Mouse (Mus musculus) 416B (cell line): ENCODE measurements at regions not wholly inside any gene's neighbourhood (a gene's known extent, or its start where the extent isn't known, plus 50 kb on each side); places are given as distances from the start of the nearest gene placed in this dataset.

Experiments used
- DNase-seq: peaks from one replicate; pipeline ENCODE4 v3.0.0; 2011; ENCODE audit warnings: low read depth

DNA sequence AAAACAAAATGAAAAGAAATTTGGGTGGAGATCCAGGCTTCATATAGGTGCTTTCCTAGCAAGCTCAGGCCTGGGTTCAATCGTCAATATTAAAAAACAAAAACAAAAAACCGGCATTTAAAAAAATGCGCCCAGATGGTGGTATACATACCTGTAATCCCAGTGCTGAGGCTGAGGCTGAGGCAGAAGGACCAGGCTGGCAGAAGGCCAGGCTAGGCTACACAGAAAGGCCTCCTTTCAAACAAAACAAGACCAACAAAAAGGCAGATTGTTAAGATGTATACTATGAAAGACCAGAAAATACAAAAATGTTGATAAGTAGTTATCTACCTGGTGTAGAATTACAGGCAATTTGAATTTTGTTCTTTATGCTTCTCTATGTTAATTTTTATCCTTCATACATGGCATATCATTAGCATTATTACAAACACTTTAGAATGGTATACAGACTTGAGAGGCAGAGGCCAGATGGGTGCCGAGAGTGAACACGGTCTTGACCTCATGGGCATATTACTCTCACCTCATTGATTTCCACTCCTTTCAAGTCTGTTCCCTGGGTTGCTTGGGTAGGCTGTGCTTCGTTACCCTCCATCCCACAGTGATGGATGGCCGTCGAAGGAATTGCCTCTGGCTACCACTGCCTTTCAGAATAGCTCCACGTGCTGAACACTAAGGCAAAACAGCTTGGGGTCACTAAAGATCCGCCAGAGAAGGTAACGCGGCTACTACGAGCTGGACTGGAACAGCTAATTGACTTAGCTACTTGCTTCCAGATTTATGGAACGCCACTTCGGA, 339.6 kb upstream of the Gm6657 start:
- no peak for DNase-seq

DNA sequence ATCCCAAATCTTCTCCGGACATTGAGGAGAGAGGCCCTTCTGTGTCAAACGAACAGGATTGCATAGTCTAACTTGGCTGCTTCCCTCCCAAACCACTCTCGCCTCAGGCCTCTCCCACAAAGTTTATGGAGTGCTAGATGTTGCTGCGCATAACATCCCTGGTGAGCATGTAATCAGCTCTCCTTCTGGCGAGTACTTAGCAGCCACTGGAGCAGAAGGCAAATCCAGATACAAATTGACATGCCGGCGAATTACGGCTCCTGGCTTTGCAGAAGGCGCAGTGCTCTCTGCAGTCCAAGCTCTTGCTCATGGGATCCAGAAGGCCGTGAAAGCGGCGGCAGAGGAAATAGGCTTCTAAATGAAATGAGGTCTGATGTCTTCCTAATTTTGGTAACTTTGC, 338.2 kb upstream of the Gm6657 start:
- no peak for DNase-seq

DNA sequence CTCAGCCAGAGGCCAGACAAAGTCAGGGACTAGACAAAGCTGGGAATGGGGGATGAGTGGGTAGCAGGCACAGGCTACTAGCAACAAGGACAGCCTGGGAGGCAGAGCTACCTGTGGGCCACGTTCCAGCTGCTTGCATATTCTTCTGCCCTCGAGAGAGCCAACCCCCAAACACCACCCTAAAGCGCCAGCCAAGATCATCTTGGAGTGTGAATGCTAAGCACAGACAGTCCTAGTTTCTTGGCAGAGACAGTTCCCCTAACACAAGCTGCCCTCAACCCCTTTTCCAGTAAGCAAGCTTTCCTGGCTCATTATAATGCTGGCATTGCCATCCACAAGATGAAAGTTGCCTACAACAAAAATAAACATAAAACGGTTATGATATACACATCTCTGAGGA, 336.8 kb upstream of the Gm6657 start:
- DNase-seq = no peak

DNA sequence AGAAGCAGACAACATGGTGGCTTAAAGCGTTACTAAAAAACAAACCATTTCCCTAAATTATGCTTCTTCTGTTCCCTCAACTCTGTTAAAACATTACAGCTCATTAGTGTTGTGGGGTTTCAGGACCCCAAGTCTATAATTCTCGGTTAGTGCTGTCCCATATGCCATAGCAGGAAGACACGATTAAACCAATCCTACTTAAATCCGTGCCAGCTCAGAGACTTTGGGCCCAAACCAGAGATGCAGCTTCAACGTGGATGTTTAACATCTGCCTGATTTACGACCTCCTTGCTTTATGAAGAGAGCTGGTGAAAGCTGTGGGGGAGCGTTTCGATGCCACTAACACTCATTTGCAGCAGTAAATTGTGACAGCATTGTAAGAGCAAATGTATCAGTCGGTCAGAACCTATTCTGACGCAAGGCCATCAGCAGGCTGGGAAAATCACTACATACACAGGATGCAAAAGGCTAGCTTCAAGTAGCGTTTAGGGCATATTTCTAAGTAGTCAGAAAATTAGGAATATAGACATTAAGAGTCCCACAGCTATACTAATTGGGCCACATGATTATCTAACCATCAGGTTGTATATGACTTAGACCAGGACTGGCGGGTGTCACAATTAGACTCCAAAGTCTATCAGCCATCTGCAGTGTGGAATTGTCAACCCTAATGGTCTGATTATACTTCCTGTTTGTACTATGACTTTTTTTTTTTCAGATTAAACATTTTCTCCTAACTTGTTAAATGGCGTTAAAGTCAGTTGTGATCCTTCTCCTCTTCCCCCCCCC, 333.1 kb upstream of the Gm6657 start:
- no peak for DNase-seq

DNA sequence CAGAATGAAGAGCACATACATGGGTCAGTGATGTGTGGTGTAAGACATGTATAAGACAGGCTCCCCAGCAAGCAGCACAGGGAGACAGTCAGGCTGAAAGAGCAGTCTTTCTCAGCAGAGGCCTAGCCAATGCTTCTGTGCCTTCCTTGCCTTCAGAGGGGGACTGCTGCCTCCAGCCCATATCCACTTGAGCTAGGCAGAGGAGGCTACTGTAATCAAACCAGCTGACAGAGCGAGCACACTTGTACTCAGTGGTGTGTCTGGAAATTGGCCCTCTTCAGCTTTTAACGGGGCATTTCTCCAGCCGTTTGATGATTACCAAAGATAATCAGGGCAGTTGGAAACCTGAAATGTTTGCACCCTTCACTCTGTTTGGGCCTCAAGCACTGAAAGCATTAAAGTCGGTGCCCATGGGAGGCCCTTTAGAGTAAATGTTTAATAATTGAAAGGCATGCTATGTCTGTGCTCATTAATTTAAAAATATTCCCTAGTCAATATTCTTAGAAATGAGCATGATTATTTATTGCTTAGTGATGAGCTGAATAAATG, 326.0 kb upstream of the Gm6657 start:
- no peak for DNase-seq

DNA sequence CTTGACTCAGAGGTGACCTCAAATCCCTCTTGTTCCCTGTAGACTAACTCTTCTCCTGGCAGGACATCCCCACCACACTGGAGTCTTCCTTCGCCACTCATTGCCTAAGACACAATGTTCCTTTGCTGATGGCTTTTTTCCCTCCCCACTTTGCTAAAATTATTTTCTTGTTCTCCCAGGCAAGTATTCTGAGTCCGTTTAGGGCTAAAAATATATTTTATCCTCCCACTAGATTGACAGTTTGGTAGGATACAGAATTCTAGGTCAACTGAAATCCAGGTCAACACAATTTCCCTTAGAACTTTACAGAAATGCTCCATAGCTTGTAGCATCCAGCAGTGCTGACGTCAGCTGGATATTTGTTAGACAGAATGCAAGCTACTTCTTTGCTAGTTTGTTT, 324.7 kb upstream of the Gm6657 start:
- DNase-seq = no peak

DNA sequence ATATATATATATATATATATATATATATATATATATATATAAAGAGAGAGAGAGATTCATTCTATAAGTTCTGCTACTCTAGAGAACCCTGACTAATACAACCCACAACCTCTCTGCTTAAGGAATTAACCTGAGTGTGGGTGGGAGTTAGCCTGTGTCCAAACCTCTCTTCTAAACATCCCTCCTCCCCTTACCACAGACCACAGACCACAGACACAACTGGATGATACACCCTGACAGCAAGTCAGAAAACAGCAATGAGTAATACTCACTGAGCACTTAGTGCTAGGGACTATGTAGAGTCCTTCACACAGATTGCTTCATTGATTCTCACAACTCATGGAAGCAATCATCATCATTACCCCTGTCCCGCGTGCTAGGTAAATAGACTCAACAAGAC, 306.7 kb upstream of the Gm6657 start:
- peak; percentile 71 for DNase-seq

DNA sequence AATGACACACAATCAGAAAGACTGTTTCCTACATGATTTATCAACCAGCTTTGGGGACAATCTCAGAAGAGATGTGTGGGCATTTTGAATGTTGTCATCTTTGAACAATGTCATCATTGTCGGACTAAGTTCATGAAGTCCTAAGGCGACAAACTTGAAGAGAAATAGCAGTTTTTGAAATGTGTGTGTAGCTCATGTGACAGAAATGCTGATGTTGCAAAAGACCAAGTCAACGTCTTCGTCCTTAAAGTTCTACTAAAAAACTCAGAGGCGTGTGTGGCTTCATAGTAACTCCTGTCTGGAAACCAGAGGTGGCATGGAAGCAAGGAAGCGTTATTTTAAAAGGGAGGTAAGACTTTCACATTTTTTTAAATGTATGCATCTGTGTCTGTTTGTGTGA, 302.6 kb upstream of the Gm6657 start:
- DNase-seq = no peak

DNA sequence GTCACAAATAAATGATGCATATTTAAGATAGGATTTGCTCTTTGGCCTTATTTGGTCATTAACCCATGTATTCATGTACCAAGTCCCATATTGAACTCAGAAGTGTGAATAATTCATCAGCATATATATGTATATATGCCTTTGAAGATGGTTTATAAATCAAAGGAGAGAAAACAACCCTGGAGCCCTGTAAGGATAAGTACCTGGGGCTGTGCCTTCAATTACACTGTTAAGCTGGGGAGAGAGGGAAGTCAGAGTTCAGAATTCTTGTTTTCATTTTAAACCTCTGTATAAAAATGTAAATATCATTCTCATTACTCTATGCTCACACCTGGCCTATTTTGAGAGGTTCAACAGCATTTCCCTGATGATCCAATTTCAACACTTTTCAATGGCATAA, 299.8 kb upstream of the Gm6657 start:
- DNase-seq = no peak

DNA sequence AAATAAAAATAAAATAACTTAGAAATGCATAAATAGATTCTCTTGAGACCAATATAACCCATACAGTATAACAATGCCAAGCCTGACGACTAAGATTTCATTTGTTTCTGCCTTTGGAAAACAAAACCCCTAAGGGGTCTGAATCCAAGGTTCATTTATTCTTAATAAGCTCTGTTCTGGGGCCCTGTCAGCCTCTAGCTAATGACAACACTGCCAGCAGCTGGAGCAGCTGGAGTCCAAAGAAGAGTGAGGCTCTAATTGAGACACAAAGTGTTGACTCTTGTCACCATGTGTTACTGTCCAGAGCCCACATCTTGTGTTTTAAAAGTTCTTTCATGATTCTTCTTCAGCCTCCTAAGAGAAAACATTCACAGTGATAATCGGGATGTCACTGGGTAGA, 298.5 kb upstream of the Gm6657 start:
- DNase-seq = no peak

DNA sequence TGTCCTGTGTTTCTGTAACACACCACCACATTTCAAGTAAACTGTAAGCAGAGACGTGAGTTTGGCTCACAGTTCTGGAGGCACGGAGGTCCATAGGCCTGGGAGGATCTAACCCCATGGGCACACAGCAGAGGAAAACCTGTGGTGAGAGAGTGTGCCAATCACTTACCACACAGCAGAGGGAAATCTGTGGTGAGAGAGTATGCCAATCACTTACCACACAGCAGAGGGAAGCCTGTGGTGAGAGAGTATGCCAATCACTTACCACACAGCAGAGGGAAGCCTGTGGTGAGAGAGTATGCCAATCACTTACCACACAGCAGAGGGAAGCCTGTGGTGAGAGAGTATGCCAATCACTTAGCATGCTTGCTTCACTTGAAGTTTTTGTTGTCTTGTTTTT, 295.1 kb upstream of the Gm6657 start:
- peak; percentile 64 for DNase-seq

DNA sequence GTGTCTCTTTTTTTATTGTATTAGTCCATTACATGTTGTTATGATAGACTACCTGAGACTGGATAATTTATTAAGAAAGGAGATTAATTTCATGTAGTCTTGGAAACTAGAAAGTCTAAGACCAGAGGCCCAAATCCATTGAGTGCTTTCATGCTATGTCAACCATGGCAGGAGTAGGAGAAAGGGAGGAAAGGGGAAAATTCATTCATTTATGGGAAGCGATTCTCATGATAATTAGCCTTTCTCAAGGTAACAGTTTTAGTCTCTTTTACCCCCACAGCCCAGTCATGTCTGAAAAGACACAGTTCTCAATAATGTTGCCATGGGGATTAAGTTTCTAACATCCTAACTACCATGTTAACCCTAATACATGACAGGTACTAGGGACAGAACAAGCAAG, 292.8 kb upstream of the Gm6657 start:
- no peak for DNase-seq

DNA sequence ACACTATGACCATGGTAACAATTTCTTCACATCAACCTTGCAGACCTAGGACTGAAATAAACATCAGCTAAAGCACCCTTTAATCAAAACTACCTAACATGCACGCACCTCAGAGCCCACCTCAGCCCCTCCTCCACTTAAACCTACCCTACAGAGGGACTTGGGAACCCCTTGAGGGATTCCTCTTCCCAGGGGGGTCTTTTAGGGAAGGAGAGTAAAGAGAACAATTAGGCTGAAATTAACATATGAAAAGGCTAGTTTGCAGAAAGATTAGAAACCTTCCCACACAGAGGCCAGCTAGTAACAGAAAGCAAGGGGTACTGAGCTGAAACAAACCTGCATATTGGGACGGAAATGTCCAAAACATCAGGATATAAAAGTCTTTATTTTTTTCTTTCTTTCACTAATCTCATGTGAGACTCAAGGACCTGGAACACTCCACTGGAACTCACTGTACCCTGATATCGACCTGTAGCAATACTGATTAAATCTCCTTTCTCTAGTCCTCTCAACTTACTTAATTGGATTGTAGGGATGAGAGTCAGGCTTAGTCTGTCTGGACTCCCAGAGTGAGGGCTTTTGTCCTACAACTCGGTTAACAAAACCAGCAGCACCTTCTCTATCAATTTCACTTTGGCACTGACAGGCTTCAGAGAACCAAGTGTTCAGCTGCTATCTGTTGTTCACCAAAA, 281.0 kb upstream of the Gm6657 start:
- DNase-seq = no peak

DNA sequence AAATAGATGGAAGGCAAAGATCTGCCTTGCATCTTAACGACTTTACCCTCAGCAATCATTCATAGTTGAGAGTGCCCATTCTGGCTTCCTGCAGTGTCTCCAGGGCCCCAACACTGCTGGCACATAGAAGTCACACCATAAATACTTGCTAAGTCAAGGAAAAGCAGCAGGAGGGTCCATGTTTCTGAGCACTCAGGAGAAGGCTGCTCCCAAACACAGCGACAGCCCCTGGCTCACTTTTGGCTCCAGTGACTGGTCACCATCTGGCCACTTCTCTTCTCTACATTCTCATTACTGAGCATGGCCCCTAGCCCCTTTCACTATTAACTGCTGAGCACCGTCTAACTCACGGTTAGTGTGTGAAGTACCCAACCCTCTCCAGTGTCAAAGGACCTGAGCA, 265.3 kb upstream of the Gm6657 start:
- DNase-seq = no peak

DNA sequence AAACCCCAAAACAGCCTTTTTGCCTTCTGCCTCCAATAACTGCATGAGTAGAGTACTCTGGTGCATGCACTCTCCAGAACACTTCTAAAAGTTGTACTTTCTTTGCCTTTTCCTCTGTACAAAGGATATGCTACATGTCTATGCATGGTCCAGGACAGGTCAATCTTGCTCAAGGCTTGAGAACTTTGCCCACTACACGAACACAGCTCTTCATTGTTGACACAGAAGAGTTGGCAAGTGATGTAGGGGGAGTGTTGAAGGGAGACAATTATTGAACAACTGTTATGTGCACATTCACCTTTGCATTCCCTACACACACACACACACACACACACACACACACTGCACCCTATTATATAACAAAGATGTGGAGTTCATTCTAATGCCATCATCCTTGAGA, 264.5 kb upstream of the Gm6657 start:
- no peak for DNase-seq

DNA sequence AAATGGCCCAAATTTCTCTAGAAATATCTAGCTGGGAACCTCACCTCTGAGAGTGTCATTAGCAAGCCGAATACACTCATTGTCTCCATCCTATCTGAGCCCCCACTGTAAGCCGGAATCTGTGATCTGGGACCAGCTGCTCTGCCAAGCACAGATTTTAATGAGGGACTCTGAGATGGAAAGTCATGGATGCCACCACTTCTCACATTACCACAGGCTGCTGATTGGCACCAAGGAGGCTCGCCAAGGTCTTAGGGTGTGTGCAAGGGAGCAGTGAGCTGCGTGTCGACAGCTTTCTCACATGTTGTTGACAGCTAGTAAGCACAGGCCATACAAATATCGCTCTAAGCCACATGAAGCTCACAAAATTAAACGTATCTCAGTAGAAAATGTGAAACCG, 250.1 kb upstream of the Gm6657 start:
- DNase-seq = no peak

DNA sequence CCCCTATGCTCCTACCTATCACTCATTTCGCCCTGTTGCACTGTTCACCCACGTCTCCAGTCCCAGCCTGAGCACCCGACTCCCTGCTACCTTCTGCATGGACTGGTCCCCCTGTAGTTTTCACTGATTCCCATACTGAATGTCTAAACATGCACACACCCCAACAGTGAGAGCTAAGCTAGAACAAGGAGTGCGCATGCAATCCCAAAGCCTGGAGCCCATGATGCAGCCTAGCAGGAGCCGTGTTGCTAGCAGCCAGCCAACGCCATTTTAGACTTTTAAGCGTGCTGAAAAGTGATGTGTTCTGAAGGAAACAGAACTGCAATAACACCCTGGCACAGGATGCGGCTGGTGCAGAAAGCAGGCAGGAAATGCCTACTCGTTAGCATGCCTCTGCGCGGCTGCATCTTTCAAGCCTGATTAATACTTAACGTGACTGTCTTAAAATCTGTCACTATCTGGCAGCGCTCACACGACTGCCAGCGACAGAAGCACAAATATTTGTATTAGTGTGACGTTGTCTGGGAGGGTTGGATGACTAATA, 244.5 kb upstream of the Gm6657 start:
- no peak for DNase-seq

DNA sequence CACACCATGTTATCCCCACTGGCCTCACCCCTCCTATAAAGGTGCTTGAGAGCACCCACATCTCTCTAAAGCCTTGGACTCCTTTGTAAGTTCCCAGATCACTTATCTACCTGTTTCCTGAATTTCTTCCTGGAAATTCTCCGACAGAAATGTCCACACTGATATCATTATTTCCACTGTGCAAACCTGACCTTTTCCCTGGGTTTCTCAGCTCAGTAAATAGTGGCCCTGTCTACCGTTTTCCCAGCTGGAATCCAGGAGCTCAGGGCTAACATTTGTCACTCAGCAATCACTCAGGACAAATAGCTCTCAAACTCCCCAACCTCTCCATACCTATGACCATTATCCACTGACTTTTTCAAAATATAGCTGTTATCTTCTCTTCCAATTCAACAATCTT, 241.6 kb upstream of the Gm6657 start:
- DNase-seq = no peak

DNA sequence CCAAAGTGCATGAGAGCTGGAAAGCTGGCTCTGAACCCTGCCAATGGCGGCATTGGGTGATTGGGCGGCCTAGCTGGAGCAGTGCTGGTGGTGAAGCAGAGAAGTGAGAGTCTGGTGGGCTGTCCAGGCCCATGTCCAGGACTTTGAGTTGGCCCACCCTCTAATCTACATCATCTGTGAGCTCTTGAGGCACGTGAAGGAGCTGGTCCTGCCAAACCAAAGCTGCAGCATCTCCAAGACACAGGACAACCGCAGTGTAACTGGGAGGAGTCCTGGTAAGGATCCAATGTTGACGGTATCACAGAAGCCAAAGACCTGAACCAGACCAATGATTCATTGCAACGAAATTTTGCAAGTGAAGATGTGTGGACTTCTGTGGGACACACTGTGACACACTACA, 231.4 kb upstream of the Gm6657 start:
- no peak for DNase-seq

DNA sequence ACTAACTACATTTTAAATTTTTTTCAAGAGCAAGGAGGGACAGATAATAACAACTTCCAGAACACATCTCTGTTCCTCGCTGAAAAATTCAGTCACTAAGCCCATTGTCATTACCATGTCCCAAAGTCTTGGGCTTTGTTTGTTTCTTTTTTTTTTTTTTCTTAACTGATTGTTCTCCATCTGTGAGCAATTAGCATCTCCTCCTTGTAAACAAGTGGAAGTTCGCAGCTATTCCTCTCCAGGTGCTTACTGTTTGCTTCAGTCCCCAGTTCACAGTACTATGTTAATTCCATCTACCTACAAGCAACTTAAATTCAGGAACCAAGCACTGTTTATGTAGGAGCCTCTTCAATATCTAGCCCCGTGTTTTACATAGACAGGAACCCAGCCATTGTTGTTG, 225.5 kb upstream of the Gm6657 start:
- DNase-seq = no peak

DNA sequence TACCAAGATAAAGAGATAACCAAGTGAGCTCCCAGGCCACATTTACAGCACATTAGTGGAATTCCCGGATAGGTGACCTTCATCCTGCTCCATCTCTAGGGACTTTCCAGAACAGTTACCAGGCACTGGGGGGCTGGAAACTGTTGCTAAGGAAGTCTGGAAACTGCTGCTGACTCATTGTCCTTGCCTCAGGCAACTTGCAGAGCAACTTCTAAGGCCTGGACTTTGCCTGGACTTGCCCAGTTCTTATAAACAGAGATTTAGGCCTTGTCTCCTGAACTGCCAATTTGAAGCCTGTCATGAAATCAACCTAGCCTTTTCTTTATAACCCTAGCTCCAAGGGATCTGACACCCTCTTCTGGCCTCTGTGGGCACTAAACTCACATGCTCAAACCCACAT, 224.0 kb upstream of the Gm6657 start:
- peak; percentile 54 for DNase-seq

DNA sequence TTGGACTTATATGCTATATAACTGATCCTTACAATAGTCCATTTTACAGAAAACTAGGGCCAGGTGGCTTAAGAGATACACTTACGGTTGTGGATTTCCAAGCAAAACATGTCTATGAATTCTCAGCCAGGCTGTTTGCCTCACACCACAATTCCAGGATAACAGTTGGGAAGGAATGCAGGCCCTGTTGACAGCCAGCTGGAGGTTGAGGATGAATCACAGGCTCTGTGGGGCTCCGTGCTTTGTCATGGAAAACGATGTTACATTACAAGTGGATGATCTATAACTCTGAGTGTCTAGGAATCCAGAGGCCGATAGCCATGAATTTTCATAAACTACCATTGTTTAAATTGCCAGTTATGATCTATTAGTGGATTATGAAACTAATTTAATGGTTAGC, 221.9 kb upstream of the Gm6657 start:
- DNase-seq = no peak

DNA sequence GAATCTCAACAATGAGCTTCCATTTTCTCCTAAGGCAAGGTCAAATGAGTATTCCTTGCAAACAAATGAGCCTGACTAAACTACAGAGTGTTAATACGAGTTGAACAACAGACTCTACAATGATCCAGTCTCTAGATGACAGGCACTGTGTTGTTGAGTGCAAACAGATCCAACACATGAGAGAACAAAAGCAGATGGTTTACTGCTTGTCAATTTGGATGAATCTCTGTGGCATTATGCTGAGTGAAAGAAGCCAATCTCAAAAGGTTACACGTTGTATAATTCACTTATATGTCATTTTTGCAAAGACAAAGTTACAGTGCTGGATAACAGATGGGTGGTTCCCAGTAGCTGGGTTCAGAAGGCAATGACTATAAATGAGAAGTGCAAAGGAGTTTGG, 217.1 kb upstream of the Gm6657 start:
- no peak for DNase-seq
